7 mouse cellular contexts compared by ENCODE assay signal in the genomic region with DNA sequence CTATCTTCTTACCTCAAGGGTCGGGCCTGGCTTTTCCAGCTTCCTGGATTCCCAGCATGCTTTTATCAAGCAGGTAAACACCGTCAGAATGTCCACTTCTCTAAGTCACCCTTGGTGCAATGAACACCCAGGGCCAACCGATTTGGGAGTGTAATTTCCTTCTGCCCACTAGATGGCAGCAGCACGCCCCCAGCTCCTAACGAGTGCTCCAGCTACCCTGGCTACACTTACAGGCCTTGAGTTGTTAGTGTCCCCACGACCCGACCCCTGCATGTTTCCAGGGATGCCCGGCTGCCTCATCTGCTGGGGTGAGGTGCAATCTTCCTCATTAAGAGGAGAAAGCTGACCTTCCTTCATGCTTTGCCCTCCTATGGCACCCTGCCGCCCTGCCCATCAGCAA. TPM values are rescaled to one million over a fixed set of nuclear protein-coding genes. Genes with fewer than 3 reads are reported as not detected.
DNase-seq lines count a peak whose midpoint lies in the region; ATAC-seq and TF ChIP-seq lines count a peak whose summit lies in the region.

No protein-coding gene starts in this region.

- no peaks in the 10 kb centered on the region for H3K9me3 ChIP-seq in heart, embryonic 11.5 days (replicated peaks; ENCODE audit: control insufficient read depth, low read length)

- whole genome bisulfite sequencing in cerebellum, adult 2 months, result 15% methylated on average over 9 of the region's 9 CpGs
- WGBS in heart, embryonic 11.5 days (ENCODE audit: insufficient replicate concordance), result 13% methylated on average over 9 of the region's 9 CpGs

- no peaks in the 10 kb centered on the region for H3K4me1 ChIP-seq in cerebellum, adult 2 months (ENCODE audit: control insufficient read depth, insufficient read depth, low read length)
- 0 out of 2 replicates have a peak, but pooled peaks cover 6% of the 10 kb centered on the region for H3K4me1 ChIP-seq in heart, embryonic 11.5 days (ENCODE audit: control insufficient read depth, insufficient read depth, low read length)

- H3K36me3 ChIP-seq in heart, embryonic 11.5 days (ENCODE audit: control insufficient read depth, insufficient read depth, low read length), result no peaks in the 10 kb centered on the region

- no peak overlapping the region for H3K27ac ChIP-seq in cerebellum, adult 2 months (ENCODE audit: insufficient read depth, low read length)
- no peak overlapping the region for H3K27ac ChIP-seq in heart, embryonic 11.5 days (ENCODE audit: low read depth, low read length)

- no peak overlapping the region for H3K4me3 ChIP-seq in cerebellum, adult 2 months (replicated peaks; ENCODE audit: insufficient read depth, low read depth, low read length)
- H3K4me3 ChIP-seq in heart, embryonic 11.5 days (ENCODE audit: low read depth, low read length), result no peak overlapping the region

- ATAC-seq in heart, embryonic 11.5 days (replicated peaks; ENCODE audit: insufficient number of reproducible peaks, low FRiP score, low TSS enrichment), result 0 out of 2 replicates have a peak, but pooled peaks have one; percentile 49

- H3K4me2 ChIP-seq in heart, embryonic 11.5 days, result no peak overlapping the region

- peak; percentile 36 for DNase-seq in ovary, postnatal 14 days (ENCODE audit: low spot score)
- DNase-seq in ovary, postnatal 10 days (ENCODE audit: low spot score), result no peak
- DNase-seq in Muller cell, postnatal 12 days (ENCODE audit: inconsistent ontology term), result peak; percentile 39
- peak; percentile 14 to 48 for DNase-seq in cerebellum, adult 2 months
- DNase-seq in liver, result peak; percentile 59
- DNase-seq in natural killer cell, adult 2 months (ENCODE audit: low spot score in 2 of 2), result peak; percentile 20 to 30

- H3K9ac ChIP-seq in heart, embryonic 11.5 days (ENCODE audit: low read depth, low read length), result no peak overlapping the region

- TF ChIP-seq POLR2A in cerebellum, adult 2 months (IDR thresholded peaks at IDR 0.05; ENCODE audit: borderline replicate concordance, insufficient read depth, low read length), result no peak

- peak; percentile 77; the same call in 1 of the 2 replicates for TF ChIP-seq CTCF in cerebellum, adult 2 months (IDR thresholded peaks at IDR 0.05; ENCODE audit: borderline replicate concordance, insufficient read depth, low read depth, low read length)

- no peaks in the 10 kb centered on the region for H3K27me3 ChIP-seq in cerebellum, adult 2 months (ENCODE audit: control insufficient read depth, insufficient read depth, low read length)
- peaks cover 6% of the 10 kb centered on the region for H3K27me3 ChIP-seq in heart, embryonic 11.5 days (ENCODE audit: control insufficient read depth, insufficient read depth, low read length)

RNA-seq across cellular contexts. Expression of a gene that starts 51.2 kb away (rescaled TPM):
- polyA plus RNA-seq in cerebellum, adult 2 months (2012; rRNA removed), result 18.6 and 19.8 TPM in 2 replicates
- polyA plus RNA-seq in heart, embryonic 11.5 days (2014; fragmentation: Nextera tagmentation; extraction: Ambion mirVana), result 19.2 and 23.2 TPM in 2 replicates
